Mouse (Mus musculus): ENCODE results near the gene Per2. TPM values are rescaled to one million over a fixed set of nuclear protein-coding genes. Genes with fewer than 3 reads are reported as not detected.

The Per2 gene
- total and polyA plus RNA-seq, 3 experiments: 2.7 to 5.8 (median 4.7) TPM

DNA sequence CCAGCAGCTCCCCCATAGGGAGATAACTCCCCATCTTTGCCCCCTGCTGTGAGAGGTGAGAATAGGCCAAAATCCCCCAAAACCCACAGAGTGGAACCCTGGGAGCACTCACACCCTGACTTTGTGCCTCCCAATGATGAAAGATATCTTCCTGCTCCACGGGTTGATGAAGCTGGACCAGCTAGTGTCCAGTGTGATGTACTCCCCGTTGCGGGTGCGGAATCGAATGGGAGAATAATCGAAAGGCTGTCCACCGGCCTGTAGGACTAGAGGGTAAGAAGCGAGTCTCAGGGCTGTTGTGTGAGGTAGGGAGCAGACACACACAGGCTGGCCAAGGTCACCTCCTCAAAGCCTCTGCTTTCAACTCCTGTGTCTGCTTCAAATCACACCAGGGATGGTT, 24.2 kb downstream of the Per2 start:
- Histone ChIP-seq H3K79me2 (replicated peaks; ENCODE audit: control insufficient read depth, extremely low read depth, insufficient read depth, poor library complexity, severe bottlenecking) (no peaks in the 10 kb centered on the region), H3K36me3 (replicated peaks in 1 of 2; ENCODE audit: control insufficient read depth in 1 of 2, insufficient read depth in 1 of 2, low read length in 1 of 2) (peaks cover 35 to 67% of the 10 kb centered on the region in 2 experiments), H3K27me3 (replicated peaks) (no peaks in the 10 kb centered on the region), H3K4me1 (ENCODE audit: control insufficient read depth in 1 of 2, insufficient read depth in 2 of 2) (peaks cover 16 to 36% of the 10 kb centered on the region in 2 experiments), H3K4me2 (ENCODE audit: insufficient read depth, low read depth, poor library complexity, severe bottlenecking) (no peak overlapping the region), H3K4me3 (replicated peaks in 1 of 3; ENCODE audit: low read depth in 2 of 3, low read length in 2 of 3, poor library complexity in 1 of 3) (no peak overlapping the region), H3K9ac (ENCODE audit: insufficient read depth, low read depth) (no peak overlapping the region), H3K9me3 (replicated peaks; ENCODE audit: low read length) (no peaks in the 10 kb centered on the region), H3K27ac (ENCODE audit: insufficient read depth, low read depth) (no peak overlapping the region)
- in situ Hi-C loops (cut with MboI; ENCODE audit: low pct_ligation_motif_present, low pct_unique_long_range_greater_than_20kb, low sequenced_read_pairs) (no loop called here), dilution Hi-C loops (cut with MboI; ENCODE audit: extremely low pct_ligation_motif_present, extremely low pct_unique_long_range_greater_than_20kb, low sequenced_read_pairs) (no loop called here)
- TF ChIP-seq MAX (IDR thresholded peaks at IDR 0.05; ENCODE audit: low read length): no peak
- no peak for TF ChIP-seq USF1 (IDR thresholded peaks at IDR 0.05; ENCODE audit: low read depth, low read length)
- no peak for TF ChIP-seq SMC3 (IDR thresholded peaks at IDR 0.05; ENCODE audit: low read depth, low read length)
- no peak for TF ChIP-seq POLR2AphosphoS2 (IDR thresholded peaks at IDR 0.05; ENCODE audit: low read depth, low read length)
- TF ChIP-seq EP300 (IDR thresholded peaks at IDR 0.05; ENCODE audit: low read length): no peak
- TF ChIP-seq NELFE (IDR thresholded peaks at IDR 0.05; ENCODE audit: low read depth, low read length): no peak
- no peak for TF ChIP-seq CHD1 (IDR thresholded peaks at IDR 0.05; ENCODE audit: low read depth, low read length)
- no peak for TF ChIP-seq UBTF (IDR thresholded peaks at IDR 0.05; ENCODE audit: low read depth, low read length)
- no peak for TF ChIP-seq NRF1 (IDR thresholded peaks at IDR 0.05; ENCODE audit: low read depth, low read length)
- TF ChIP-seq HCFC1 (IDR thresholded peaks at IDR 0.05; ENCODE audit: low read depth, low read length): no peak
- TF ChIP-seq IRF4 (IDR thresholded peaks at IDR 0.05; ENCODE audit: low read depth, low read length): no peak
- TF ChIP-seq ELF1 (IDR thresholded peaks at IDR 0.05; ENCODE audit: low read depth, low read length): no peak
- TF ChIP-seq MEF2A (IDR thresholded peaks at IDR 0.05; ENCODE audit: borderline replicate concordance, low read depth, low read length): no peak
- TF ChIP-seq ZC3H11A (IDR thresholded peaks at IDR 0.05; ENCODE audit: low read depth, low read length): no peak
- no peak for DNase-seq (ENCODE audit: extremely low read depth)

DNA sequence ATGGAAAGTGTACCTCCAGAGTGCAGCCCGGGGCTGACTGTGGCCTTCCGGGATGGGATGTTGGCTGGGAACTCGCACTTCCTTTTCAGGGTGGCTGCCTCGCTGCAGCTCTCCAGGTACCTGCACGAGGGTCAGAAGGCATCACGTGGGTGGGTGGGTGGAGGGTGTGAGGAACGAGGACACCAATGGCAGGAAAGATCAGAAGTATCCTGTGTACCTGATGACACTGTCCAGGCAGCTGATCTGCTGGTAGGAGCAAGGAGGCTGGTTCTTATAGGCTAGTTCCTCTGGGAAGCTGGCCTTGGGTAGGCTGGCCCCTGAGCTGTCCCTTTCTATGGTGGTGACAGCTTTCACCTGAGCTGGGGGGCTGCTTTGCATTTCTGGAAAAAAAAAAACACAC, 28.4 kb downstream of the Per2 start:
- no peak overlapping the region for H3K4me3 ChIP-seq (replicated peaks in 1 of 3; ENCODE audit: low read depth in 2 of 3, low read length in 2 of 3, poor library complexity in 1 of 3)
- H3K79me2 ChIP-seq (replicated peaks; ENCODE audit: control insufficient read depth, extremely low read depth, insufficient read depth, poor library complexity, severe bottlenecking): no peaks in the 10 kb centered on the region
- no peak overlapping the region for H3K27ac ChIP-seq (ENCODE audit: insufficient read depth, low read depth)
- dilution Hi-C loops (cut with MboI; ENCODE audit: extremely low pct_ligation_motif_present, extremely low pct_unique_long_range_greater_than_20kb, low sequenced_read_pairs) (no loop called here), in situ Hi-C loops (cut with MboI; ENCODE audit: low pct_ligation_motif_present, low pct_unique_long_range_greater_than_20kb, low sequenced_read_pairs) (no loop called here)
- TF ChIP-seq GABPA (IDR thresholded peaks at IDR 0.05; ENCODE audit: insufficient replicate concordance, low read depth, low read length) (no peak), PAX5 (IDR thresholded peaks at IDR 0.05; ENCODE audit: low read length) (no peak), JUND (conservative IDR thresholded peaks at IDR 0.05; ENCODE audit: low read depth, low read length) (no peak), MAFK (IDR thresholded peaks at IDR 0.05; ENCODE audit: insufficient replicate concordance, low read length) (no peak), ETS1 (conservative IDR thresholded peaks at IDR 0.05; ENCODE audit: low read depth, low read length) (no peak), EP300 (IDR thresholded peaks at IDR 0.05; ENCODE audit: low read length) (no peak), ZKSCAN1 (IDR thresholded peaks at IDR 0.05; ENCODE audit: borderline replicate concordance, low read depth, low read length) (no peak), NRF1 (IDR thresholded peaks at IDR 0.05; ENCODE audit: low read depth, low read length) (no peak), USF2 (conservative IDR thresholded peaks at IDR 0.05; ENCODE audit: low read depth, low read length) (no peak)
- H3K36me3 ChIP-seq (replicated peaks in 1 of 2; ENCODE audit: control insufficient read depth in 1 of 2, insufficient read depth in 1 of 2, low read length in 1 of 2): peaks cover 51 to 86% of the 10 kb centered on the region in 2 experiments
- no peaks in the 10 kb centered on the region for H3K27me3 ChIP-seq (replicated peaks)
- peaks cover 11 to 33% of the 10 kb centered on the region in 2 experiments for H3K4me1 ChIP-seq (ENCODE audit: control insufficient read depth in 1 of 2, insufficient read depth in 2 of 2)
- H3K9ac ChIP-seq (ENCODE audit: insufficient read depth, low read depth): no peak overlapping the region
- no peak for DNase-seq (ENCODE audit: extremely low read depth)
- H3K9me3 ChIP-seq (replicated peaks; ENCODE audit: low read length): no peaks in the 10 kb centered on the region
- no peak overlapping the region for H3K4me2 ChIP-seq (ENCODE audit: insufficient read depth, low read depth, poor library complexity, severe bottlenecking)
